Mouse (Mus musculus) lung, embryonic 14.5 days (tissue): ENCODE results near the gene Dusp8. TPM values are rescaled to one million over a fixed set of nuclear protein-coding genes. Genes with fewer than 3 reads are reported as not detected.

Experiments
- ATAC-seq: fragments of 200-750 bp; cut with Nextera tagmentation; 2 replicates; pipeline ENCODE4 v1.8.0; 2017; ENCODE audit warnings: mild to moderate bottlenecking, moderate TSS enrichment, moderate library complexity; ENCODE audit not compliant: insufficient read depth
- DNase-seq: peaks from one replicate; pipeline ENCODE4 v3.0.0-alpha.2; 2015
- H3K27ac ChIP-seq: fragments of 300-500 bp; sonication (generic); 2 replicates; pipeline ENCODE4 v1.5.1; 2014; ENCODE audit warnings: low read depth, mild to moderate bottlenecking, moderate library complexity
- H3K27me3 ChIP-seq: fragments of 300-500 bp; sonication (generic); 2 replicates; pipeline ENCODE4 v1.6.1; 2014; ENCODE audit warnings: low read length, control low read depth; ENCODE audit not compliant: insufficient read depth
- H3K36me3 ChIP-seq: fragments of 300-500 bp; sonication (generic); 2 replicates; pipeline ENCODE4 v1.6.1; 2014; ENCODE audit warnings: control low read depth; ENCODE audit not compliant: insufficient read depth
- H3K4me1 ChIP-seq: fragments of 300-500 bp; sonication (generic); 2 replicates; pipeline ENCODE4 v1.6.1; 2014; ENCODE audit warnings: antibody characterized with exemption, control low read depth; ENCODE audit not compliant: insufficient read depth
- H3K4me2 ChIP-seq: fragments of 300-500 bp; sonication (generic); 2 replicates; pipeline ENCODE4 v1.6.1; 2014; ENCODE audit warnings: mild to moderate bottlenecking
- H3K4me3 ChIP-seq: fragments of 300-500 bp; sonication (generic); 2 replicates; pipeline ENCODE4 v1.5.1; 2014; ENCODE audit warnings: low read depth, low read length
- H3K9ac ChIP-seq: fragments of 300-500 bp; sonication (generic); 2 replicates; pipeline ENCODE4 v1.6.1; 2014
- H3K9me3 ChIP-seq: fragments of 300-500 bp; sonication (generic); 2 replicates; pipeline ENCODE4 v1.6.1; 2016; ENCODE audit warnings: low read depth, low read length, control low read depth
- CTCF ChIP-seq: IDR thresholded peaks from 2 replicates; pipeline ENCODE4 v1.5.1; 2016; ENCODE audit warnings: antibody characterized with exemption, low read depth
- WGBS: fragments of 180-500 bp; shearing (Covaris S2); extraction: QIAGEN DNeasy Blood & Tissue Kit; methylation state at CpG from one replicate; pipeline ENCODE4 v1.1.7; 2014; 5-methylcytosine and 5-hydroxymethylcytosine counted together
- polyA plus RNA-seq: library from polyadenylated mRNA; unstranded; fragments of >200 nt; fragmentation: Nextera tagmentation; extraction: Ambion mirVana; gene quantifications from 2 replicates; pipeline ENCODE4 v1.2.1, GENCODE M21; 2014

Dusp8 gene
- polyA plus RNA-seq, 1 experiment from 2014 or later = 1.9 TPM

DNA sequence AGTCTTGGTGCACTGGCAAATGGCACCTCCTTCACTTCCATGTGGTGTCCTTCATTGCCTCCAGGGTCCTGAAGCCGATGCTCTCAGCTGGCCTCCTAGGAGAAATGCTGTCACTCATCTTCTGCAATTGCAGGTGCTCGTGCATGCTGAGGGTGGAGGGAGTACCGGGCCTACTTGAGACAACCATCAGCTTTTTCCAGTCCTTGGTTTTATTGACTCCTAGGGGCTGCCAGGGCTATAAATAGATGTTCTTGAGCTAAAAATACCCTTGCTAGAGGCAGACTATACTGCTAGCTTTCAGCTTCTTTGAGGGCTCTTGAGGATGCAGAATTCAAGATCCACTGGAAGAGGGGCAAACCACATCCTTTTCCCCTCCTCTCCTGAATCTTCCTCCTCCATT is 18.5 kb downstream of the Dusp8 start:
- peaks cover 20% of the 10 kb centered on the region for H3K27me3 ChIP-seq
- TF ChIP-seq CTCF = no peak
- H3K4me1 ChIP-seq = no peaks in the 10 kb centered on the region
- ATAC-seq (no peak), DNase-seq (no peak)
- peaks cover under 1% of the 10 kb centered on the region; the same call in 1 of the 2 replicates for H3K36me3 ChIP-seq
- H3K9ac ChIP-seq = no peak overlapping the region
- H3K27ac ChIP-seq = no peak overlapping the region
- no peaks in the 10 kb centered on the region for H3K9me3 ChIP-seq
- H3K4me2 ChIP-seq = no peak overlapping the region
- no peak overlapping the region for H3K4me3 ChIP-seq
- WGBS = 63% methylated on average over 3 of the region's 3 CpGs

DNA sequence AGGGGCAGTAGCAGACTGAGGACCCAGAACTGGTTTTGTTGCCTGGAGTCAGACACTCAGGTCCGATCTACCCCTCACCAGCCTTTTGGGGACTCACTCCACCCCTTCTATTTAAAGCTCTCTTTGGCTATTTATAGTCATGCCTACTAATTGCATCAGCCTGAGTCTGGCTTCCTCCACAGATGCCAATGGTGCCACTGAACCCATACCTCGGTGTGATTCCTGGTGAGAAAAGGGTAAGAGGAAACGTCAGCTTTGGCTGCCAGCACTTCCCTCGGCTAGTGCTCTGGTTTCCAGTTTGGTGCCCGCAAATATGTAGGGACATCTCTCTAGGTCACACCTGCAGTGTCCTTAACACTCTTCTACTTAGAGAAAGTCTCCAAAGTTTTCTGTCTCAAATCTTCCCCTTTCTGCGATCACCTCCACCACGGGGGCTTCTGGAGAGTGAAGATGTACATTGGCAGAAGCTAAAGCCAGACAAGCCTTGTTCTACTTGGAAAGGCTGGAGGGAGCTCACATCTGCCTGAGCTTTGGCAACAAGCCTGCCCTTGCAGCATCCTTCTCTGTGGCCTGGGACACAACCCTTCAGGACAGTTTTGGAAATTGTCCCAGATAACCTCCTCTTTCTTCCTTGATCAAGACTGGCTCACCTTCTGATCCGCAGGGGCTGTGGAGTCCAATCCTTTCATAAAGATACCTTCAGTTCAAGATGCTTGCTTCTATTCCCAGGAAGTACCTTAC is 21.3 kb downstream of the Dusp8 start:
- Histone ChIP-seq H3K4me1 (no peaks in the 10 kb centered on the region), H3K4me2 (no peak overlapping the region), H3K27ac (no peak overlapping the region), H3K27me3 (0 out of 2 replicates have a peak, but pooled peaks cover 3% of the 10 kb centered on the region), H3K36me3 (no peaks in the 10 kb centered on the region), H3K9ac (no peak overlapping the region), H3K4me3 (no peak overlapping the region), H3K9me3 (no peaks in the 10 kb centered on the region)
- ATAC-seq = no peak
- 75% methylated on average over 8 of the region's 8 CpGs for WGBS
- no peak for TF ChIP-seq CTCF
- no peak for DNase-seq

DNA sequence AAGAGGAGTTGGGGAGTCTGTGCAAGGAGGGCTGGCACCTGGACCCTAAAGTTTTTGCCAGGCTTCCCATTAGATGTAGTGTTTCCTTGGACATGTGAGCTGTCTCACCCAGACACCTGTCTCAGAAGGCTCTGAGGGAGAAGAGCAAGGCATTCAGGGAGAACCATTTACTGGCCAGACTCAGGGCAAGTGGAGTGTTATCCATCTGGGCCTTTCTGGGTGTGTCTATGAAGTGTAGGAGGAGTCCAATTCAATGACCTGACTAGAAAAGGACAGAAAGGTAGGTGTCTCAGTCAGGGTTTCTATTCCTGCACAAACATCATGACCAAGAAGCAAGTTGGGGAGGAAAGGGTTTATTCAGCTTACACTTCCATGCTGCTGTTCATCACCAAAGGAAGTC is 23.9 kb downstream of the Dusp8 start:
- H3K9ac ChIP-seq = no peak overlapping the region
- DNase-seq = no peak
- H3K4me2 ChIP-seq = no peak overlapping the region
- no peaks in the 10 kb centered on the region for H3K4me1 ChIP-seq
- no peak overlapping the region for H3K27ac ChIP-seq
- ATAC-seq = no peak
- H3K9me3 ChIP-seq = no peaks in the 10 kb centered on the region
- no peak overlapping the region for H3K4me3 ChIP-seq
- H3K36me3 ChIP-seq = no peaks in the 10 kb centered on the region
- 0 out of 2 replicates have a peak, but pooled peaks cover 3% of the 10 kb centered on the region for H3K27me3 ChIP-seq
- no peak for TF ChIP-seq CTCF

DNA sequence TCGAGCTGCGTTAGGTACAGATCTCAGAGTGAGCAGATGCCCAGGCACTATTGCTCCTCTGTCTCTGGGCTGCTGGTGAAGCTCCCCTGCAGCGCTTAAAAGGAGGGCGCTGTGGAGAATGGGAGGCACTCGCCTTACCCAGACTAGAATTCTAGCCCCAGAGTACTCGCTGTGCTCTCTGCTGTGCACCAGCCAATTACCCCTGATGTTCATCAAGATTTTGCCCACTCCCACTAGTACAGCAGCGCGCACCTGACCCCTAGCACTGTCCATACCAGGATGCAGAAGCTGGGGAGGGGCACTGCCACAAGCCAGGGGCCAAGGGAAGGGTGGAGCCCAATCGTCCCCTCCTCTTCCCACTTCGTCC is 24.4 kb downstream of the Dusp8 start:
- 6% methylated on average over 9 of the region's 10 CpGs for WGBS
- TF ChIP-seq CTCF = no peak
- H3K4me2 ChIP-seq = peak overlapping the region; percentile 37; the same call in 1 of the 2 replicates
- H3K27ac ChIP-seq = no peak overlapping the region
- H3K4me1 ChIP-seq = no peaks in the 10 kb centered on the region
- ATAC-seq (0 out of 2 replicates have a peak, but pooled peaks have one; percentile 8), DNase-seq (no peak)
- H3K4me3 ChIP-seq = no peak overlapping the region
- H3K9ac ChIP-seq = no peak overlapping the region
- no peaks in the 10 kb centered on the region for H3K36me3 ChIP-seq
- 0 out of 2 replicates have a peak, but pooled peaks cover 5% of the 10 kb centered on the region for H3K27me3 ChIP-seq
- no peaks in the 10 kb centered on the region for H3K9me3 ChIP-seq

DNA sequence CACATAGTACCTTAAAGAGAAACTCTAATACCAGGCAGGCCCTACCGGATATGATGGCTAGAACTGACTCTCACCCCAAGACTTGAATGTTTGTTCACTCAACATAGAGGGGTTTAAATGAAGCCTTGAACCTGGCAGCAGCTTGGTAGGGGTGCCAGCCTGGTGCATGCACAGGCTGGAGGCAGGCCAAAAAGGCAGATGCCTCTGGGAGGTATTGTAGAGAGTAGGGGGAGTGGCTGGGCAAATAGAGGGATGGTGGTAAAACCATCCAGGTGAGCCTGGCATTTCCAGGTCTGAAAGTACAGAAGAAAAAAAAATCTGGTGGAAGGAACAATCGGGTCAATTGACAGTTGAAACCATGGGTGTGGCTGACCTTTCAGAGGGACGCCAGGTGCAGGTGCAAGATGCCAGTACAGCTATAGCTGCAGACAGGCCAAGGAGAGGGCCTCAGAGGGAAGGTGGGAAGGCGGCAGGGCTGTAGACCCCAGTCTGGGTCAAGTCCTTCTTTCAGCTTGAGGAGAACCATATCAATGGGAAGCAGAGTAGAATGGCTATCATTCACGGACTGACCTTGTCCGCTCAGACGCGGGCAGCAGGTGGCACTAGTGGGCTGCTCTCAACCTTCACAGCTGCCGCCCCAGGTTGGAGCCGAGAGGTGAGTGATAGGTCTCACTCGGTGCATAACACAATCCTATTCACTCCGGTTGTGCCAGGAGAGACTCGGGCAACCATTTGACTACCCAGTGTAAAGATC is 25.0 kb downstream of the Dusp8 start:
- Histone ChIP-seq H3K4me3 (no peak overlapping the region), H3K4me2 (peak overlapping the region; percentile 37; the same call in 1 of the 2 replicates), H3K4me1 (no peaks in the 10 kb centered on the region), H3K9ac (no peak overlapping the region), H3K27ac (no peak overlapping the region), H3K36me3 (no peaks in the 10 kb centered on the region), H3K9me3 (no peaks in the 10 kb centered on the region), H3K27me3 (0 out of 2 replicates have a peak, but pooled peaks cover 5% of the 10 kb centered on the region)
- DNase-seq (peak; percentile 80), ATAC-seq (0 out of 2 replicates have a peak, but pooled peaks have one; percentile 66)
- 15% methylated on average over 13 of the region's 13 CpGs for WGBS
- peak; percentile 81 for TF ChIP-seq CTCF

DNA sequence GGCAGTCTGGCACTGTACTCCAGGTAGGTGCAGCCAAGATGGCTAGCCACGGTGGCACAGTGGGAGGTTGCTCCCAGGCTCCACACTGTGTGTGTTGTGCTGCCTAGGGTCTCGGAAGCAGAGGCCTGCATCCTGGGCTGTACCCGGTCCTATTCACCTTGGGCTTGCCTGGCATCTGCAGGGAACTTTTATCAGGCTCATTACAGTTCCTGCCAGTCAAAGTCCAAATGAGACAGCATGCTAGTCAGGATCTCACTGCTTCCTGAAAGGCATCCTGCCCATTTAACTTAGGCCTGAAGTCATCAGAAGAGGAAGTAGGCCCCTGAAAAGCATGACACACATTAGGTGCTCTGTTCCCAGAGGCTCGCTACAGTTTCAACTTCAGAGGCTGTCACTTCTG is 27.2 kb downstream of the Dusp8 start:
- Histone ChIP-seq H3K9me3 (no peaks in the 10 kb centered on the region), H3K27ac (no peak overlapping the region), H3K4me3 (no peak overlapping the region), H3K4me2 (no peak overlapping the region), H3K27me3 (0 out of 2 replicates have a peak, but pooled peaks cover 5% of the 10 kb centered on the region), H3K36me3 (no peaks in the 10 kb centered on the region), H3K4me1 (no peaks in the 10 kb centered on the region), H3K9ac (no peak overlapping the region)
- ATAC-seq = no peak
- DNase-seq = no peak
- WGBS = 48% methylated on average over 4 of the region's 4 CpGs
- no peak for TF ChIP-seq CTCF

DNA sequence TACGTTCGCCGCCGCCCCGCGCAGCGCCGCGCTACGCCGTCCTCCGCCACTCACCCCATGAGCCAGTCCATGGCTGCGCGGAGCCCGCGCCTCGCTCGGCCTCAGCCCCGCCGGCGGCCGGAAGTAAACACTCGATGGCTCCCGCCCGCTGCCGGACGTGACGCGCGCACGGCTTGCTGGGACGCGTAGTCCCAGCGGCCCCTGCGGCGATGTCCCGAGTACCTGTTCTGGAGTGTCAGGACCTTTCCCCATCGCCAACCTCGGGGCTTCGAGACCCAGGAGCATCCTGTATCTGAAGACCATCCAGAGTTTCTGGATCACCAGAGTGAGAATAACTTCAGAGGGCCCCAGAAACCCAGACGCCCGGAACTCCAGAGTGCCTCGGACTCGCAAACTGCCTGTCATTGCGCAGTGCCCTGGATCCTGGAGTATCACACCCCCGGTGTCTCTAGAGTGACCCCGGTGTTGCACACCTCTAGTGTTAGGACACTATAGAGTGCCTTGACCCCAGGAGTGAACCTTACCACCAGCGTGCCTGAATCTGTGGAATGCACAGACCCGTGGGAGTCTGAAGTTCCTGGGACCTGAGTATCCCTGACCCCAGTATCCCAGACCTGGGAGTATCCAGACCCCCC is 34.6 kb downstream of the Dusp8 start, which contains the start of gene Mob2:
TSS of gene Mob2 (minus strand) at position 135 of the 635 bp plus-strand sequence.
- ATAC-seq (peak; percentile 97), DNase-seq (peak; percentile 95)
- H3K4me2 ChIP-seq = peak within 1 kb of the TSS; percentile 91
- no peak for TF ChIP-seq CTCF
- WGBS = under 1% methylated on average over 49 of the region's 49 CpGs
- peaks cover 10% of the 10 kb centered on the region for H3K4me1 ChIP-seq
- peak within 1 kb of the TSS; percentile 72 for H3K27ac ChIP-seq
- H3K9me3 ChIP-seq = no peaks in the 10 kb centered on the region
- no peaks in the 10 kb centered on the region for H3K27me3 ChIP-seq
- H3K9ac ChIP-seq = peak within 1 kb of the TSS; percentile 95
- peak within 1 kb of the TSS; percentile 94 for H3K4me3 ChIP-seq
- peaks cover 2% of the 10 kb centered on the region; the same call in 1 of the 2 replicates for H3K36me3 ChIP-seq
